Mouse (Mus musculus) hematopoietic stem cell, adult 5-6 weeks (primary cell): ENCODE measurements around the gene Hist1h2ah. TPM values are rescaled to one million over a fixed set of nuclear protein-coding genes. Genes with fewer than 3 reads are reported as not detected.
A peak's percentile ranks its signal among the peaks of the same experiment; 100 is the strongest.

Experiments used
- ATAC-seq, 2 experiments: fragments of 125-278 bp in 1 of 2; replicated peaks in 1 of 2; 2 replicates each; pipeline ENCODE4 v1.8.0; 2016 to 2017; ENCODE audit warnings: inconsistent platforms in 2 of 2, mild to moderate bottlenecking in 2 of 2, moderate number of reproducible peaks in 2 of 2, low read depth in 1 of 2, moderate TSS enrichment in 1 of 2; ENCODE audit not compliant: low FRiP score in 2 of 2, poor library complexity in 2 of 2, severe bottlenecking in 2 of 2, insufficient read depth in 1 of 2, low TSS enrichment in 1 of 2
- total RNA-seq: library from RNA; stranded (forward); fragments of 172-1452, 232-1000 nt; gene quantifications from 2 replicates; pipeline ENCODE4 v1.2.3, GENCODE M21; 2017

The Hist1h2ah gene
- total RNA-seq, 1 experiment from 2014 or later: 874 TPM

GRCm38 (mm10) chr13:22020901-22021339 lies 14.4 kb downstream of the Hist1h2ah start:
- peak; percentile 23 to 41; a peak in 1 of 4 replicates for ATAC-seq

GRCm38 (mm10) chr13:22019934-22020835 lies 15.2 kb downstream of the Hist1h2ah start:
- ATAC-seq: peak; percentile 36 to 39; a peak in 2 of 4 replicates

- ATAC-seq: peak in 1 of 2 experiments; percentile 75; a peak in 3 of 4 replicates
These were observed 19.6 kb downstream of the Hist1h2ah start for GRCm38 (mm10) chr13:22015479-22016450.

- no peak; a peak in 1 of 4 replicates for ATAC-seq
These were observed 20.9 kb downstream of the Hist1h2ah start for GRCm38 (mm10) chr13:22014411-22014845.

GRCm38 (mm10) chr13:22013716-22014115 lies 21.7 kb downstream of the Hist1h2ah start:
- no peak for ATAC-seq

- no peak for ATAC-seq
These were observed 25.7 kb downstream of the Hist1h2ah start, which contains the start of gene Prss16 for GRCm38 (mm10) chr13:22009642-22010041. Prss16 (minus strand) TSS chr13:22009742.

GRCm38 (mm10) chr13:22008707-22009106 lies 26.7 kb downstream of the Hist1h2ah start:
- no peak for ATAC-seq

- ATAC-seq: no peak
These were observed 27.5 kb downstream of the Hist1h2ah start for GRCm38 (mm10) chr13:22007872-22008271.

GRCm38 (mm10) chr13:22007121-22007510 lies 28.3 kb downstream of the Hist1h2ah start:
- ATAC-seq: no peak

GRCm38 (mm10) chr13:22006334-22007120 lies 28.8 kb downstream of the Hist1h2ah start:
- peak; percentile 37 to 56; a peak in 2 of 4 replicates for ATAC-seq

- peak; percentile 47 to 70; a peak in 3 of 4 replicates for ATAC-seq
These were observed 29.6 kb downstream of the Hist1h2ah start for GRCm38 (mm10) chr13:22005605-22006333.

GRCm38 (mm10) chr13:22001823-22002222 lies 33.5 kb downstream of the Hist1h2ah start:
- ATAC-seq: peak; percentile 66 to 69

- ATAC-seq: peak; percentile 33 to 60
These were observed 34.0 kb downstream of the Hist1h2ah start for GRCm38 (mm10) chr13:22001346-22001745.

GRCm38 (mm10) chr13:21999147-21999546 lies 36.2 kb downstream of the Hist1h2ah start:
- ATAC-seq: no peak

- ATAC-seq: no peak
These were observed 37.0 kb downstream of the Hist1h2ah start for GRCm38 (mm10) chr13:21998412-21998811.

GRCm38 (mm10) chr13:21997821-21998220 lies 37.5 kb downstream of the Hist1h2ah start:
- ATAC-seq: no peak
